Mouse (Mus musculus) heart, embryonic 11.5 days (tissue): Measurements from ENCODE around the gene Cby1. TPM values are rescaled to one million over a fixed set of nuclear protein-coding genes. Genes with fewer than 3 reads are reported as not detected.
"Not testable (repeated sequence)": the region's sequence is repeated elsewhere in the genome, so short reads cannot be mapped to it uniquely, and the experiment has no call there.

ENCODE experiments used
- ATAC-seq: fragments of 200-750 bp; cut with Nextera tagmentation; replicated peaks from 2 replicates; pipeline ENCODE4 v1.8.0; 2017; ENCODE audit warnings: moderate library complexity; ENCODE audit not compliant: insufficient number of reproducible peaks, low FRiP score, low TSS enrichment
- H3K27ac ChIP-seq: fragments of 300-500 bp; sonication (generic); 2 replicates; pipeline ENCODE4 v1.5.1; 2014; ENCODE audit warnings: mild to moderate bottlenecking, low read depth, low read length
- H3K27me3 ChIP-seq: fragments of 300-500 bp; sonication (generic); 2 replicates; pipeline ENCODE4 v1.6.1; 2014; ENCODE audit warnings: mild to moderate bottlenecking, low read length, mixed read lengths; ENCODE audit not compliant: control insufficient read depth, insufficient read depth
- H3K36me3 ChIP-seq: fragments of 300-500 bp; sonication (generic); 2 replicates; pipeline ENCODE4 v1.6.1; 2014; ENCODE audit warnings: mild to moderate bottlenecking, low read length, moderate library complexity, mixed read lengths; ENCODE audit not compliant: control insufficient read depth, insufficient read depth
- H3K4me1 ChIP-seq: fragments of 300-500 bp; sonication (generic); 2 replicates; pipeline ENCODE4 v1.6.1; 2014; ENCODE audit warnings: low read length; ENCODE audit not compliant: control insufficient read depth, insufficient read depth
- H3K4me2 ChIP-seq: fragments of 300-500 bp; sonication (generic); 2 replicates; pipeline ENCODE4 v1.6.1; 2014; ENCODE audit warnings: mild to moderate bottlenecking, moderate library complexity
- H3K4me3 ChIP-seq: fragments of 300-500 bp; sonication (generic); 2 replicates; pipeline ENCODE4 v1.5.1; 2014; ENCODE audit warnings: low read depth, low read length
- H3K9ac ChIP-seq: fragments of 300-500 bp; sonication (generic); 2 replicates; pipeline ENCODE4 v1.6.1; 2014; ENCODE audit warnings: mild to moderate bottlenecking, low read depth, low read length, moderate library complexity
- H3K9me3 ChIP-seq: fragments of 300-500 bp; sonication (generic); replicated peaks from 2 replicates; pipeline ENCODE4 v1.6.1; 2016; ENCODE audit warnings: low read length; ENCODE audit not compliant: control insufficient read depth
- WGBS: fragments of 180-500 bp; shearing (Covaris S2); extraction: QIAGEN DNeasy Blood & Tissue Kit; methylation state at CpG from one replicate; pipeline ENCODE4 v1.1.7; 2014; ENCODE audit not compliant: insufficient replicate concordance; 5-methylcytosine and 5-hydroxymethylcytosine counted together
- polyA plus RNA-seq: library from polyadenylated mRNA; unstranded; fragments of >200 nt; fragmentation: Nextera tagmentation; extraction: Ambion mirVana; gene quantifications from 2 replicates; pipeline ENCODE4 v1.2.1, GENCODE M21; 2014

Gene Cby1
- polyA plus RNA-seq, 1 experiment from 2014 or later, result 38.2 TPM

DNA sequence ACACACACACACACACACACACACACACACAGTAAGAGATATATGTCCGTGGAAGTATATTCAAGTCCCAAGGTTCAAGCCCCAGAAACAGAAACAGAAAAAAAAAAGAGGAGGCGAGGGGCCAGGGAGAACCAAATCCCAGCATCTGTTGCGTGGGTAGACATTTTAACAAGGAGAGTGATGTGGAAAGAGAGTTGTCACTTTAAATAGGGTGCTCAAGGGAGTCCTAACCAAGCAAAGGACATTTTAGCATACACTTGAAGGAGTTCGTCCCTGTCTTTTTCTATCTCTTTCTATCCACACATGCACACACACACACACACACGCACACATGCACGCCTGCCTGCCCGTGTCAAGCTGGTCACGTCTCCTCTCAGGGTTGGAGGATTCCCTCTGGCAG, 5.7 kb downstream of the Cby1 start:
- H3K27ac ChIP-seq, result no peak overlapping the region
- ATAC-seq, result no peak
- H3K4me2 ChIP-seq, result no peak overlapping the region
- H3K36me3 ChIP-seq, result peaks cover 5% of the 10 kb centered on the region; the same call in 1 of the 2 replicates
- no peaks in the 10 kb centered on the region for H3K27me3 ChIP-seq
- 0 out of 2 replicates have a peak, but pooled peaks cover 3% of the 10 kb centered on the region for H3K9me3 ChIP-seq
- peaks cover 12% of the 10 kb centered on the region for H3K4me1 ChIP-seq
- H3K9ac ChIP-seq, result no peak overlapping the region
- H3K4me3 ChIP-seq, result no peak overlapping the region
- 81% methylated on average over 8 of the region's 8 CpGs for WGBS

DNA sequence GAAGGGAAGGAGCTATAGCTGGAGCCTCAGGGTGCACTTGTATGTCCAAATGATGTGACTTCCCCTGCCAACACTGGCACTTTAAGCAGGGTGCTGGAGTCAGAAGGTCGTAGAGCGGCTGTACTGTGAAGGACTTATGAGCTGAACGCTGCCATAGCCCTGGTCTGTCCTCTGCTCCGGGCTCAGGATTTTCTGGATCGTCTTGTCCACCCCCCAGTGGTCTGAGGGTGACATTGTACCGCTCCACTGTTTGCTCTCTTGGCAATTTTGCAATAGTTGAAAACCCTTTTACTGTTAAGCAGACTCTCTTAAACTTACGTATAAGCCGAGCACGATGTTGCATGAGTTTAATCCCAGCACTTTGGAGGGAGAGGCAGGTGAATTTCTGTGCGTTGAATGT, 10.2 kb downstream of the Cby1 start:
- no peaks in the 10 kb centered on the region; the same call in none of the 2 replicates for H3K36me3 ChIP-seq
- no peak overlapping the region for H3K27ac ChIP-seq
- H3K9me3 ChIP-seq, result no peaks in the 10 kb centered on the region
- no peak overlapping the region for H3K4me3 ChIP-seq
- no peaks in the 10 kb centered on the region for H3K27me3 ChIP-seq
- no peak overlapping the region for H3K4me2 ChIP-seq
- H3K4me1 ChIP-seq, result peaks cover 14% of the 10 kb centered on the region
- H3K9ac ChIP-seq, result 0 out of 2 replicates have a peak overlapping the region, but pooled peaks have one; percentile 39
- no peak for ATAC-seq
- 67% methylated on average over 10 of the region's 10 CpGs for WGBS

DNA sequence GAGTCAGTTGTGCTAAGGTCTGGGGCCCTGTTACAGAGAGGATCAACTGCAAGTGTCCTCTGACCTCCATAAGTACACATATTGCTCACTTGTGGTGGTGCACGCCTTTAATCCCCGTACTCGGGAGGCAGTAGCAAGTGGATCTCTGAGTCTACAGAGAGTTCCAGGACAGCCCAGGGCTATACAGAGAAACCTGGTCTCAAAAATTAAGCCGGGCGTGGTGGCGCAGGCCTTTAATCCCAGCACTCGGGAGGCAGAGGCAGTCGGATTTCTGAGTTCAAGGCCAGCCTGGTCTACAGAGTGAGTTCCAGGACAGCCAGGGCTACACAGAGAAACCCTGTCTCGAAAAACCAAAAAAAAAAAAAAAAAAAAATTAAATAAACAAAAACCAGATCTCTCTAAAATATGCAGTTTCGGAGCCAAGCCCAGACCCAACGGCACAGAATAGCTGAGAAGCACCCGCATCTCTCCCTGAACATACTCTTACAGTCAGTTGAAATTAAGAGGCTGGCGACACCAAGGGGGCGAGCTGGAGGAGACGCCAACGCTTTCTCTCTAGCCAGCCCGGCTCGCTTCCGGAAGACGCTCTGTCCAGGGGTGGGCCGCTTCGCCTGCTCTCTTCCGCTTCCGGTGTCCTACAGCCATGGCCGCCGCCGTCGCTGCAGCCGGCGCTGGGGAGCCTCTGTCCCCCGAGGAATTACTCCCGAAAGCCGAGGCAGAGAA, 11.4 kb downstream of the Cby1 start, which contains the start of gene Tomm22:
Gene Tomm22, plus strand, starts transcription at position 613 of the 723 bp plus-strand sequence.
- Histone ChIP-seq H3K27ac (peak within 1 kb of the TSS; percentile 62; the same call in 1 of the 2 replicates), H3K36me3 (peaks cover 9% of the 10 kb centered on the region), H3K9ac (peak within 1 kb of the TSS; percentile 90), H3K9me3 (no peaks in the 10 kb centered on the region), H3K27me3 (no peaks in the 10 kb centered on the region), H3K4me2 (peak within 1 kb of the TSS; percentile 73), H3K4me3 (peak within 1 kb of the TSS; percentile 96), H3K4me1 (peaks cover 14% of the 10 kb centered on the region)
- peak; percentile 85 for ATAC-seq
- 20% methylated on average over 32 of the region's 33 CpGs for WGBS

DNA sequence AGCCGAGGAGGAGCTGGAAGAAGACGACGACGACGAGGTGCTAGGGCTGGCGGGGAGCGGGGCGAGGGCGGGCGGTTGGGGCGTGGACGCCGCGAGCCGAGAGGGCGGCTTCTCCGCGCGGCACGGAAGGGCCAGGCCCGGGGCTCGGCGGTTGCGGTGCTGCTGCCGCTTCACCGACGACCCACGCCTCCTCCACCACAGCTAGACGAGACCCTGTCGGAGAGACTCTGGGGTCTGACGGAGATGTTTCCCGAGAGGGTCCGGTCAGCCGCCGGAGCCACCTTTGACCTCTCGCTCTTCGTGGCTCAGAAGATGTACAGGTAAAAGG, 11.9 kb downstream of the Cby1 start:
- Histone ChIP-seq H3K27ac (peak overlapping the region; percentile 62; the same call in 1 of the 2 replicates), H3K9me3 (no peaks in the 10 kb centered on the region), H3K4me1 (peaks cover 12% of the 10 kb centered on the region), H3K4me3 (peak overlapping the region; percentile 96), H3K9ac (peak overlapping the region; percentile 90), H3K27me3 (no peaks in the 10 kb centered on the region), H3K36me3 (peaks cover 11% of the 10 kb centered on the region), H3K4me2 (peak overlapping the region; percentile 73)
- ATAC-seq, result peak; percentile 36; the same call in 1 of the 2 replicates
- WGBS, result under 1% methylated on average over 37 of the region's 37 CpGs

DNA sequence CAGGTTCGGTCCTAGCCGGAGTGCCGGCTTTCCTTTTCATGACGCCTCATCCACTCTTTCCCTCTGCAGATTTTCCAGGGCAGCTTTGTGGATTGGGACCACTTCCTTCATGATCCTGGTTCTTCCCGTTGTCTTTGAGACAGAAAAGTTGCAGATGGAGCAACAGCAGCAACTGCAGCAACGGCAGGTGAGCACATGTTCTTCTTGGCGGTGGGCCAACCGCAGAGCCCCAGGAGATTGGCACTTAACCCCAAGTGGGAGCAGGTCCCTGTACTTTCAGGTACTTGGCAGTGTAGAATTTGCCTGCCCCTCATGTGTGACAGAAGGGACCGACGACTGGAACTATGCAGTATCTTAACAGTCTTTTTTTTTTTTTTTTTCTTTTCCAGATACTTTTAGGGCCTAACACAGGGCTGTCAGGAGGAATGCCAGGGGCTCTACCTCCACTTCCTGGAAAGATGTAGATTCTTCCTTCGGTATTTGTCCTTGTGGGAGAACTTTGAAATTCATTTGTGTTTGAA, 12.9 kb downstream of the Cby1 start:
- not testable (repeated sequence) for H3K27ac ChIP-seq, H3K4me1 ChIP-seq, H3K9ac ChIP-seq, ATAC-seq, H3K9me3 ChIP-seq, H3K27me3 ChIP-seq
- Histone ChIP-seq H3K4me3 (peak overlapping the region; percentile 96), H3K4me2 (peak overlapping the region; percentile 73), H3K36me3 (peaks cover 18% of the 10 kb centered on the region)
- 81% methylated on average over 11 of the region's 11 CpGs for WGBS

DNA sequence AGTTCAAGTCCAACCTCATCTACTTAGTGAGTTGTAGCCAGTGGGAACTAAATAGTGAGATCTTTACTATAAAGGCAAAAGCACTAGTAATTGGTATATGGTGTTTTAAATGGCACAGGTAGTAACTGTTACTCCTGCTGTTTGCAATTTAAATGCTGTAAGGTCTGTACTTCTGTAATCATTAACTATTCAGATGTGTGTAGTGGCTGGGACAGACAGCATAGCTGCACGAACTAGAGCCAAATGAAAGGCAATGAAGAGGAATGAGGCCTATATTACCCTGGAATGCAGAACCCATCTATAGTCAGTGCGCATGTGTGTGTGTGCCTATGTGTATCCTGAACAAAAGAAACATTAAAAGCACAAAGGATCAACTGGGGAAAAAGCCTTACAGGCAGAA, 18.9 kb downstream of the Cby1 start:
- no peak overlapping the region for H3K9ac ChIP-seq
- peaks cover 18% of the 10 kb centered on the region for H3K36me3 ChIP-seq
- 86% methylated on average over 2 of the region's 2 CpGs for WGBS
- no peaks in the 10 kb centered on the region for H3K9me3 ChIP-seq
- H3K27ac ChIP-seq, result no peak overlapping the region
- peaks cover 20% of the 10 kb centered on the region for H3K4me1 ChIP-seq
- no peaks in the 10 kb centered on the region for H3K27me3 ChIP-seq
- no peak overlapping the region for H3K4me2 ChIP-seq
- no peak for ATAC-seq
- H3K4me3 ChIP-seq, result no peak overlapping the region

DNA sequence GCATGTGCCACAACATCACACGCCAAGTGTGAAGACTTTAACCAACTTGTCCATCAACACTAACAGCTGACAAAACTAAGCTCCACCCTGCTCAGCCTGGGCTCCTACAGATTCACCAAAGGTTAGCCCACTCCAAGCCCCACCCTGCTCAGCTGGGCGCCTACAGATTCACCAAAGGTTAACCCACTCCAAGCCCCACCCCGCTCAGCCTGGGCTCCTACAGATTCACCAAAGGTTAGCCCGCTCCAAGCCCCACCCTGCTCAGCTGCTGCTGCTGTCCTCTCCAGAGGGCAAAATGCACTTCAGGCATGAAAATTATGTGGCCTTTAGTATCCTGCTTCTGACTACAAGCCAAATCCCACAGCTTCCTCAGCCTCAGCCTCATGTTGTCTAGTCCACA, 23.0 kb downstream of the Cby1 start:
- no peak for ATAC-seq
- Histone ChIP-seq H3K9me3 (no peaks in the 10 kb centered on the region), H3K4me1 (peaks cover 56% of the 10 kb centered on the region), H3K27me3 (no peaks in the 10 kb centered on the region), H3K27ac (no peak overlapping the region), H3K4me2 (peak overlapping the region; percentile 92; the same call in 1 of the 2 replicates), H3K9ac (no peak overlapping the region), H3K4me3 (no peak overlapping the region), H3K36me3 (no peaks in the 10 kb centered on the region)
- 71% methylated on average over 4 of the region's 4 CpGs for WGBS

DNA sequence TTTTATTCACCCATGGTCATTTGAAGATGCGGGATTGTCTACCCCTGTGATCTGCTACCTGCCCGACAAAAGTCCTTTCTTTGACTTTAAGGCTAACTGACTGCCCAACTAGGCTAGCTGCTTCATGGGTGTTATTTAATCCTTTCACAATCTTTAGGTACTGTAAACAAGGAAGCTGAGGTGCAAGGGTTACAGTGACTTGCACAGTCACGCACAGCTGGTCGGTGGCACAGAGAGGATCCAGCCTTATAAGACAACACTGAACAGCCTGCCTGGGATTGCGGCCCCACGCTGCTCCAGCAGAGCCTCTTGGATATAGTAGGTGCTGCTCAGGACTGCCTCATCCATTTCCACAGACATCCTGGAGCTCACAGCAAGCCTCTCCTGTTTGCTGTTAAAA, 24.1 kb downstream of the Cby1 start:
- peak overlapping the region; percentile 35; the same call in 1 of the 2 replicates for H3K27ac ChIP-seq
- peaks cover 56% of the 10 kb centered on the region for H3K4me1 ChIP-seq
- 77% methylated on average over 6 of the region's 6 CpGs for WGBS
- no peaks in the 10 kb centered on the region for H3K36me3 ChIP-seq
- no peak overlapping the region for H3K9ac ChIP-seq
- no peak overlapping the region for H3K4me3 ChIP-seq
- H3K9me3 ChIP-seq, result no peaks in the 10 kb centered on the region
- H3K4me2 ChIP-seq, result peak overlapping the region; percentile 92
- ATAC-seq, result no peak
- no peaks in the 10 kb centered on the region for H3K27me3 ChIP-seq
